Mouse (Mus musculus) small intestine, adult 10 weeks (tissue): ENCODE measurements around the gene Zfp11. TPM values are rescaled to one million over a fixed set of nuclear protein-coding genes. Genes with fewer than 3 reads are reported as not detected.

ENCODE experiments used
- polyA plus RNA-seq: library from polyadenylated mRNA; stranded (reverse); fragments of 350-450 nt; fragmentation: Illumina TruSeq; extraction: RNeasy Lipid Tissue Mini Kit (QIAGEN cat#74804); gene quantifications from one replicate; pipeline ENCODE4 v1.2.3, GENCODE M21; 2014; ENCODE audit warnings: low replicate concordance

Zfp11 gene
- 1.4 TPM for polyA plus RNA-seq

DNA sequence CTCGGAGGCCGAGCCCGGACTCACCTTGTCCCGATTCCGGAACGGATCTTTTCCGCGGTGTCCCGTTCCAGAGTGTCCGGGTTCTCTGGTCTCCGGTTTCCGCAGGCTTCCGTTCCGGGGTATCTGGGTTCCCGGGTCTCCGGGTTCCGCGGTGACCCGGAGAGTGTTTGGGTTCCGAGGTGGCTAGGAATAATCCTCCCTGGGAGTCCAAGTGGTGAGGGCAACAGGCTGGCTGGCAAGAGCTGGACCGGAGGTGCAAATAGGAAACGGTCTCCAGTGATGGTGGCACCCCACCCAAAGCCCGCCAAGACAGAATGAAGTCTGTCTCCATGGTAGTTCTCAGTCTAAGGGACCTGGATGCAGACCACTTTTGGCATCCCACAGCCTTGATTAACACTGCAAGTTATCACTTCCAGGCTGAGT is at the start of gene Zfp11:
Gene Zfp11 (minus strand): TSS at position 64 of the 423 bp plus-strand sequence.

DNA sequence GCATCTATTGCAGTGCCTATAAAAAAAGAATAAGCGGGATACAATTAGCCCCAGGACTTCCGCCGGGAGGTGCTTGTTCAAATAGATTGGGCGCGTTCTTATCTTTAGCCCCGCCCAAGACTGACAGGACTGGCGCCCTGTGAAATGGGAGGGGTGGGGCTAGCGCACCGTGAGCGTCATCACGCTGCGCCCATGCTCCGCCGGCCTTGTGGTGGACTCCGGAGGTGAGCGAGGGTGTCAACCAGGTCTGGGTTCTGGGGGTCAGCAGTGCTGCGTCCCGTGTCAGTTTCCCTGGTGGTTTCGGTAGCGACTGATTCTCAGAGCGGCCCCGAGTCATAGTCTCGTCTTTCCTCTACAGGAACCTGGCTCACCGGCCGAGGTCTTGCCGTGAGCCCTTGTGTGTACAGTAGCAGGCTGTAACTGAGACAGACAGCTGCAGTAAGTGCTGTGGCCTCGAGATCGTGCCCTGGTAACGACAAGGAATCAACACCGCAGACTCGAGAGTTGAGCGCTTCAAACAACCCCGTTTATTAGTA is 45.5 kb upstream of the Zfp11 start, which contains the start of gene Mrps17:
Gene Mrps17 (plus strand): TSS at position 172 of the 536 bp plus-strand sequence.

DNA sequence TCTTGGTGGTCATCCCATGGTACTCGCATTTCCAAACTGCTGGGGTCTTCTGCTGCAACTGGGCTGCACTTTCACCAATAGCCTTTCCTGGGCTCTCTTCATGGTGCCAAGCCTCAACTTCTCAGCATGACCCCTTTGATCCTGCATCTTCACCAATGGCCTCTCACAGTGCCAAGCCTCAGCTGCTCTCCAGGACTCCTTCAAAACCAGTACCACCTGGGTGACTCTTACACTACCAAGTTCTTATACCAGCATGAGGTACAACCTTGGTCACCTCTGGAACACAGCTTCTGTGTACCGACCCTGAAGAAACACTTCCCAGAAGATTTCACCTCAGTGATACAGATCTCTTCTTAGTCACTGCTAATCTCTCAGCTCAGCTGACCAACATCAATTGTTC is 38.5 kb upstream of the Zfp11 start, which contains the start of gene Sept14:
Gene Sept14 (minus strand): TSS at position 101 of the 400 bp plus-strand sequence.

Other genes starting within 250 kb of the Zfp11 start
- 26.7 TPM for gene Sfswap, start 168.9 kb downstream of the Zfp11 start, polyA plus RNA-seq
- not detected for gene Mmp17, start 85.9 kb downstream of the Zfp11 start, polyA plus RNA-seq
- not detected for gene Sept14, start 38.4 kb upstream of the Zfp11 start, polyA plus RNA-seq
- gene Mrps17, start 45.4 kb upstream of the Zfp11 start, polyA plus RNA-seq = 45.0 TPM
- gene Nipsnap2, start 55.0 kb upstream of the Zfp11 start, polyA plus RNA-seq = 28.0 TPM
- gene Psph, start 117.3 kb upstream of the Zfp11 start, polyA plus RNA-seq = 1.3 TPM
- gene Sumf2, start 176.9 kb upstream of the Zfp11 start, polyA plus RNA-seq = 0.71 TPM
- gene Chchd2, start 217.4 kb upstream of the Zfp11 start, polyA plus RNA-seq = 598 TPM
- 0.52 TPM for gene Zbed5, start 225.6 kb upstream of the Zfp11 start, polyA plus RNA-seq
- 0.30 TPM for gene Phkg1, start 228.4 kb upstream of the Zfp11 start, polyA plus RNA-seq
- gene Nupr1l, start 238.4 kb upstream of the Zfp11 start, polyA plus RNA-seq = not detected